Mouse (Mus musculus) E14TG2a.4 (cell line): ENCODE results near the gene Stat5b.

Experiments
- CTCF ChIP-seq: conservative IDR thresholded peaks from 2 replicates; pipeline ENCODE4 v1.5.1; 2014; ENCODE audit warnings: low read length
- POU5F1 ChIP-seq: IDR thresholded peaks from 2 replicates; pipeline ENCODE4 v1.6.1; 2014; ENCODE audit warnings: low read length, borderline replicate concordance

DNA sequence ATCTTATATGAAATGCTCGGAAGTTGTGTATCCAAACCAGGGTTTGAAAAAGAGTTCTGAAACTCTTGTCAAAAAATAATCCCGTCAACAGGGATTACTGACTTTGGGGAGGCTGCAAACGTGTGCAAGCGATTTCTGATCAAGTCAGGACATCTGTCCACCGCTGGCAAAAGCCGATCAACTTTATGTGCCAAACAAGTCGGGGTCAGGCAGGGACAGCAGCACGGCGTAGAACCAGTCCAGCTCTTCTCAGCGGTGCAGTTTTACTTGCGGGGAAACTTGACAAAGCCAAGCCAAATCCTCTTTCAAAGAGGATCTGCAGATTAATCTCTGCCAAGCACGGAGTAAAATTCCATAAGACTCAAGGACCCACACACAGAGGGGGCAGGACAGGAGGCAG lies 20.8 kb downstream of the Stat5b start:
- no peak for TF ChIP-seq CTCF
- no peak for TF ChIP-seq POU5F1
